Mouse (Mus musculus) stomach, embryonic 15.5 days (tissue): Measurements from ENCODE around the gene Cth. TPM values are rescaled to one million over a fixed set of nuclear protein-coding genes. Genes with fewer than 3 reads are reported as not detected.

ENCODE experiments used
- ATAC-seq: fragments of 200-750 bp; cut with Nextera tagmentation; 2 replicates; pipeline ENCODE4 v1.8.0; 2017; ENCODE audit warnings: low read depth, moderate number of reproducible peaks, moderate TSS enrichment; ENCODE audit not compliant: insufficient read depth, low FRiP score
- H3K27ac ChIP-seq: fragments of 300-500 bp; sonication (generic); 2 replicates; pipeline ENCODE4 v1.5.1; 2015; ENCODE audit warnings: mild to moderate bottlenecking, inconsistent platforms
- H3K27me3 ChIP-seq: fragments of 300-500 bp; sonication (generic); replicated peaks from 2 replicates; pipeline ENCODE4 v1.6.1; 2015; ENCODE audit warnings: inconsistent platforms
- H3K36me3 ChIP-seq: fragments of 300-500 bp; sonication (generic); 2 replicates; pipeline ENCODE4 v1.6.1; 2015; ENCODE audit warnings: inconsistent platforms
- H3K4me1 ChIP-seq: fragments of 300-500 bp; sonication (generic); 2 replicates; pipeline ENCODE4 v1.6.1; 2015; ENCODE audit warnings: inconsistent platforms
- H3K4me2 ChIP-seq: fragments of 300-500 bp; sonication (generic); 2 replicates; pipeline ENCODE4 v1.6.1; 2015; ENCODE audit warnings: mild to moderate bottlenecking, inconsistent platforms
- H3K4me3 ChIP-seq: fragments of 300-500 bp; sonication (generic); replicated peaks from 2 replicates; pipeline ENCODE4 v1.5.1; 2015; ENCODE audit warnings: inconsistent platforms
- H3K9ac ChIP-seq: fragments of 300-500 bp; sonication (generic); 2 replicates; pipeline ENCODE4 v1.6.1; 2015; ENCODE audit warnings: inconsistent platforms
- H3K9me3 ChIP-seq: fragments of 300-500 bp; sonication (generic); 2 replicates; pipeline ENCODE4 v1.6.1; 2016; ENCODE audit warnings: inconsistent platforms
- WGBS: fragments of 180-500 bp; shearing (Covaris S2); methylation state at CpG from one replicate; pipeline ENCODE4 v1.1.7; 2015; 5-methylcytosine and 5-hydroxymethylcytosine counted together
- polyA plus RNA-seq: library from polyadenylated mRNA; unstranded; fragments of >200 nt; fragmentation: Nextera tagmentation; extraction: Ambion mirVana; gene quantifications from 2 replicates; pipeline ENCODE4 v1.2.1, GENCODE M21; 2015

The Cth gene
- 26.6 and 29.3 TPM in 2 replicates for polyA plus RNA-seq

- Histone ChIP-seq H3K4me3 (peak within 1 kb of the TSS; percentile 62), H3K27me3 (no peaks in the 10 kb centered on the region), H3K27ac (no peak within 1 kb of the TSS), H3K4me2 (peak within 1 kb of the TSS; percentile 97), H3K9me3 (no peaks in the 10 kb centered on the region), H3K9ac (0 out of 2 replicates have a peak within 1 kb of the TSS, but pooled peaks have one; percentile 24), H3K36me3 (no peaks in the 10 kb centered on the region), H3K4me1 (no peaks in the 10 kb centered on the region; the same call in 1 of the 2 replicates)
- under 1% methylated on average over 30 of the region's 30 CpGs for WGBS
- ATAC-seq: peak; percentile 99
Observed at GRCm38 (mm10) chr3:157924692-157925328, at the start of gene Cth. Cth (minus strand) TSS chr3:157925077.

- no peaks in the 10 kb centered on the region for H3K9me3 ChIP-seq
- WGBS: 96% methylated on average over 2 of the region's 2 CpGs
- H3K9ac ChIP-seq: no peak overlapping the region
- no peak overlapping the region for H3K4me3 ChIP-seq
- no peaks in the 10 kb centered on the region for H3K4me1 ChIP-seq
- no peak overlapping the region for H3K27ac ChIP-seq
- ATAC-seq: no peak
- H3K4me2 ChIP-seq: no peak overlapping the region
- H3K27me3 ChIP-seq: no peaks in the 10 kb centered on the region
- H3K36me3 ChIP-seq: peaks cover 3% of the 10 kb centered on the region; the same call in 1 of the 2 replicates
Observed at GRCm38 (mm10) chr3:157973236-157973635, 48.4 kb upstream of the Cth start.

- ATAC-seq: no peak
- Histone ChIP-seq H3K27ac (no peak overlapping the region), H3K9me3 (no peaks in the 10 kb centered on the region), H3K27me3 (no peaks in the 10 kb centered on the region), H3K4me3 (no peak overlapping the region), H3K36me3 (peaks cover 3% of the 10 kb centered on the region; the same call in 1 of the 2 replicates), H3K4me1 (no peaks in the 10 kb centered on the region), H3K4me2 (no peak overlapping the region), H3K9ac (no peak overlapping the region)
- 91% methylated on average over 2 of the region's 2 CpGs for WGBS
Observed at GRCm38 (mm10) chr3:157971151-157971550, 46.3 kb upstream of the Cth start.

GRCm38 (mm10) chr3:157957320-157957719 is 32.4 kb upstream of the Cth start:
- H3K27ac ChIP-seq: no peak overlapping the region
- no peaks in the 10 kb centered on the region for H3K27me3 ChIP-seq
- peaks cover 2% of the 10 kb centered on the region; the same call in 1 of the 2 replicates for H3K36me3 ChIP-seq
- no peak overlapping the region for H3K4me3 ChIP-seq
- H3K4me2 ChIP-seq: no peak overlapping the region
- no peaks in the 10 kb centered on the region for H3K9me3 ChIP-seq
- no peaks in the 10 kb centered on the region for H3K4me1 ChIP-seq
- no peak overlapping the region for H3K9ac ChIP-seq
- no peak for ATAC-seq

GRCm38 (mm10) chr3:157956201-157956600 is 31.3 kb upstream of the Cth start:
- Histone ChIP-seq H3K4me1 (no peaks in the 10 kb centered on the region), H3K27me3 (no peaks in the 10 kb centered on the region), H3K27ac (no peak overlapping the region), H3K4me2 (no peak overlapping the region), H3K4me3 (no peak overlapping the region), H3K36me3 (no peaks in the 10 kb centered on the region; the same call in 1 of the 2 replicates), H3K9ac (no peak overlapping the region), H3K9me3 (no peaks in the 10 kb centered on the region)
- 93% methylated on average over 3 of the region's 3 CpGs for WGBS
- no peak for ATAC-seq

- 86% methylated on average over 2 of the region's 2 CpGs for WGBS
- no peak overlapping the region for H3K4me2 ChIP-seq
- no peak overlapping the region for H3K27ac ChIP-seq
Observed at GRCm38 (mm10) chr3:157955466-157955865, 30.6 kb upstream of the Cth start.

GRCm38 (mm10) chr3:157952716-157953115 is 27.8 kb upstream of the Cth start:
- Histone ChIP-seq H3K27ac (no peak overlapping the region), H3K4me3 (no peak overlapping the region), H3K9me3 (no peaks in the 10 kb centered on the region), H3K36me3 (no peaks in the 10 kb centered on the region; the same call in 1 of the 2 replicates), H3K4me1 (0 out of 2 replicates have a peak, but pooled peaks cover 3% of the 10 kb centered on the region), H3K9ac (no peak overlapping the region), H3K27me3 (no peaks in the 10 kb centered on the region), H3K4me2 (no peak overlapping the region)
- ATAC-seq: no peak
- WGBS: 85% methylated on average over 2 of the region's 2 CpGs

More at GRCm38 (mm10) chr3:157955466-157955865, 30.6 kb upstream of the Cth start:
- Histone ChIP-seq H3K4me3 (no peak overlapping the region), H3K27me3 (no peaks in the 10 kb centered on the region), H3K36me3 (no peaks in the 10 kb centered on the region; the same call in 1 of the 2 replicates), H3K9me3 (no peaks in the 10 kb centered on the region), H3K4me1 (no peaks in the 10 kb centered on the region), H3K9ac (no peak overlapping the region)
- no peak for ATAC-seq

GRCm38 (mm10) chr3:157947383-157948280 is 22.8 kb upstream of the Cth start:
- Histone ChIP-seq H3K9ac (peak overlapping the region; percentile 98), H3K36me3 (no peaks in the 10 kb centered on the region; the same call in 1 of the 2 replicates), H3K4me3 (peak overlapping the region; percentile 97), H3K4me1 (0 out of 2 replicates have a peak, but pooled peaks cover 3% of the 10 kb centered on the region), H3K4me2 (peak overlapping the region; percentile 79), H3K9me3 (no peaks in the 10 kb centered on the region), H3K27ac (peak overlapping the region; percentile 98), H3K27me3 (no peaks in the 10 kb centered on the region)
- under 1% methylated on average over 83 of the region's 93 CpGs for WGBS
- ATAC-seq: peak; percentile 58

- Histone ChIP-seq H3K27ac (peak within 1 kb of the TSS; percentile 98), H3K4me3 (peak within 1 kb of the TSS; percentile 97), H3K27me3 (no peaks in the 10 kb centered on the region), H3K9me3 (no peaks in the 10 kb centered on the region), H3K9ac (peak within 1 kb of the TSS; percentile 98), H3K4me1 (0 out of 2 replicates have a peak, but pooled peaks cover 3% of the 10 kb centered on the region), H3K36me3 (no peaks in the 10 kb centered on the region), H3K4me2 (peak within 1 kb of the TSS; percentile 79)
- ATAC-seq: peak; percentile 96
- under 1% methylated on average over 45 of the region's 45 CpGs for WGBS
Observed at GRCm38 (mm10) chr3:157946843-157947358, 22.0 kb upstream of the Cth start, which contains the start of gene Ankrd13c. Ankrd13c (plus strand) TSS chr3:157947239.

- Histone ChIP-seq H3K27ac (no peak overlapping the region), H3K4me3 (no peak overlapping the region), H3K4me1 (no peaks in the 10 kb centered on the region), H3K27me3 (no peaks in the 10 kb centered on the region), H3K9ac (no peak overlapping the region), H3K4me2 (no peak overlapping the region), H3K36me3 (no peaks in the 10 kb centered on the region), H3K9me3 (no peaks in the 10 kb centered on the region)
- WGBS: 79% methylated on average over 2 of the region's 2 CpGs
- no peak for ATAC-seq
Observed at GRCm38 (mm10) chr3:157938585-157938984, 13.7 kb upstream of the Cth start.

GRCm38 (mm10) chr3:157934301-157934823 is 9.5 kb upstream of the Cth start:
- H3K4me1 ChIP-seq: no peaks in the 10 kb centered on the region
- 71% methylated on average over 3 of the region's 3 CpGs for WGBS
- no peak overlapping the region for H3K4me3 ChIP-seq
- no peaks in the 10 kb centered on the region for H3K27me3 ChIP-seq
- no peak overlapping the region for H3K4me2 ChIP-seq
- no peaks in the 10 kb centered on the region for H3K9me3 ChIP-seq
- no peaks in the 10 kb centered on the region for H3K36me3 ChIP-seq
- no peak for ATAC-seq
- H3K27ac ChIP-seq: no peak overlapping the region
- H3K9ac ChIP-seq: no peak overlapping the region
